Comparison of ENCODE assay signal across 18 mouse cellular contexts in the genomic region with DNA sequence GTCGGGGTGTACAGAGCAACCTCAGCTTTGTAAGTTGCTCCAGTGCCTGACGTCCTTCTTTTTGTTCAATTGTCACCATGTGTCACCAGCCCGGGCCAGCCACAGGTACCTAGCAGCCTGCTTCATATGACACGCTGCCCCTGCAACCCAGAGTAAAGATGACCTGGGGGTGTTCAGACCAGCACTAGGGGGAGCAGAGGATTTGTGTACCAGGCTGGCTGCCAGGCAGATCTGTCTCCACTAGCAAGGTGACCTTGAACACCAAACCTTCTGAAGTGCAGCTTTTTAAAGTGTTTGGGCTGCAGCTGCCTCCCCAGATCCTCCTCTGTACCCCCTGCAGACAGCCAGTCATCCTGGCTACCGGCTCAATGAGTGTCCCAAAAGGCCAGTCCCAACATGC. TPM values are rescaled to one million over a fixed set of nuclear protein-coding genes. Genes with fewer than 3 reads are reported as not detected.
DNase-seq lines count a peak whose midpoint lies in the region; ATAC-seq and TF ChIP-seq lines count a peak whose summit lies in the region.
"Had no signal": no experiment of that assay in that cellular context is flagged by ENCODE, and none has a peak within 500 bp of the region (broad histone marks: within the 10 kb centered on the region; RNA-seq: fewer than 3 reads in every experiment).

No protein-coding gene starts in this region.

- H3K27me3 ChIP-seq in heart, embryonic 11.5 days (ENCODE audit: control insufficient read depth, insufficient read depth, low read length): no peaks in the 10 kb centered on the region
- no peaks in the 10 kb centered on the region for H3K27me3 ChIP-seq in heart, adult 2 months (ENCODE audit: control insufficient read depth, insufficient read depth, low read length)
- H3K27me3 ChIP-seq in kidney, embryonic 15.5 days: no peaks in the 10 kb centered on the region
- no peaks in the 10 kb centered on the region for H3K27me3 ChIP-seq in intestine, embryonic 15.5 days (replicated peaks)
- H3K27me3 ChIP-seq: embryonic facial prominence, embryonic 13.5 days; forebrain, embryonic 13.5 days had no signal

- 0 out of 2 replicates have a peak overlapping the region, but pooled peaks have one; percentile 6 for H3K4me2 ChIP-seq in heart, embryonic 11.5 days
- H3K4me2 ChIP-seq in kidney, embryonic 15.5 days: no peak overlapping the region
- peak overlapping the region; percentile 24; the same call in 1 of the 2 replicates for H3K4me2 ChIP-seq in intestine, embryonic 15.5 days (replicated peaks)
- H3K4me2 ChIP-seq: embryonic facial prominence, embryonic 13.5 days; forebrain, embryonic 13.5 days; liver, embryonic 11.5 days had no signal

- H3K4me1 ChIP-seq in heart, embryonic 11.5 days (ENCODE audit: control insufficient read depth, insufficient read depth, low read length): peaks cover 31% of the 10 kb centered on the region
- H3K4me1 ChIP-seq in heart, adult 2 months (ENCODE audit: control insufficient read depth, insufficient read depth, low read length): no peaks in the 10 kb centered on the region
- peaks cover 34% of the 10 kb centered on the region for H3K4me1 ChIP-seq in kidney, embryonic 15.5 days
- peaks cover 9% of the 10 kb centered on the region; the same call in 1 of the 2 replicates for H3K4me1 ChIP-seq in intestine, embryonic 15.5 days (replicated peaks)

- intact Hi-C loops in heart, adult 2 months (cut with DNase I): no loop called here

- H3K9me3 ChIP-seq in heart, embryonic 11.5 days (replicated peaks; ENCODE audit: control insufficient read depth, low read length): no peaks in the 10 kb centered on the region
- H3K9me3 ChIP-seq in kidney, embryonic 15.5 days (replicated peaks): no peaks in the 10 kb centered on the region
- no peaks in the 10 kb centered on the region for H3K9me3 ChIP-seq in intestine, embryonic 15.5 days
- H3K9me3 ChIP-seq: embryonic facial prominence, embryonic 13.5 days had no signal

- peak overlapping the region; percentile 39; the same call in 1 of the 2 replicates for H3K9ac ChIP-seq in heart, embryonic 11.5 days (ENCODE audit: low read depth, low read length)
- no peak overlapping the region for H3K9ac ChIP-seq in heart, adult 2 months (ENCODE audit: low read depth, low read length)
- H3K9ac ChIP-seq in kidney, embryonic 15.5 days: no peak overlapping the region
- no peak overlapping the region for H3K9ac ChIP-seq in intestine, embryonic 15.5 days
- H3K9ac ChIP-seq: embryonic facial prominence, embryonic 13.5 days; forebrain, embryonic 13.5 days had no signal

- no peaks in the 10 kb centered on the region for H3K36me3 ChIP-seq in heart, embryonic 11.5 days (ENCODE audit: control insufficient read depth, insufficient read depth, low read length)
- no peaks in the 10 kb centered on the region for H3K36me3 ChIP-seq in heart, adult 2 months (ENCODE audit: control insufficient read depth, insufficient read depth, low read length)
- no peaks in the 10 kb centered on the region for H3K36me3 ChIP-seq in kidney, embryonic 15.5 days
- no peaks in the 10 kb centered on the region for H3K36me3 ChIP-seq in intestine, embryonic 15.5 days
- H3K36me3 ChIP-seq: embryonic facial prominence, embryonic 13.5 days had no signal

- no peak overlapping the region for H3K4me3 ChIP-seq in heart, embryonic 11.5 days (ENCODE audit: low read depth, low read length)
- no peak overlapping the region for H3K4me3 ChIP-seq in heart, adult 2 months
- H3K4me3 ChIP-seq in kidney, embryonic 15.5 days (replicated peaks): no peak overlapping the region
- H3K4me3 ChIP-seq in intestine, embryonic 15.5 days (replicated peaks): no peak overlapping the region
- H3K4me3 ChIP-seq: embryonic facial prominence, embryonic 13.5 days; forebrain, embryonic 13.5 days had no signal

- no peak for TF ChIP-seq EP300 in heart, adult 2 months (IDR thresholded peaks at IDR 0.05; ENCODE audit: insufficient read depth, low read depth, low read length)

- no peak for ATAC-seq in heart, embryonic 11.5 days (replicated peaks; ENCODE audit: insufficient number of reproducible peaks, low FRiP score, low TSS enrichment)
- no peak; the same call in 1 of the 2 replicates for ATAC-seq in kidney, embryonic 15.5 days (replicated peaks; ENCODE audit: low FRiP score)
- ATAC-seq in intestine, embryonic 15.5 days: no peak; the same call in 1 of the 2 replicates
- ATAC-seq: activated CD4-positive, CD25-positive, alpha-beta regulatory T cell, adult 4 months; forebrain, embryonic 13.5 days had no signal

- TF ChIP-seq POLR2A in heart, adult 2 months (IDR thresholded peaks at IDR 0.05; ENCODE audit: insufficient read depth, low read depth, low read length): no peak

- no peaks in the 10 kb centered on the region for H3K79me2 ChIP-seq in heart, adult 2 months (replicated peaks; ENCODE audit: control insufficient read depth, insufficient read depth, low read length)

- no peak for TF ChIP-seq CTCF in heart, adult 2 months (IDR thresholded peaks at IDR 0.05)

- H3K27ac ChIP-seq in heart, embryonic 11.5 days (ENCODE audit: low read depth, low read length): peak overlapping the region; percentile 54
- no peak overlapping the region for H3K27ac ChIP-seq in heart, adult 2 months
- H3K27ac ChIP-seq in kidney, embryonic 15.5 days: peak overlapping the region; percentile 57; the same call in 1 of the 2 replicates
- H3K27ac ChIP-seq in intestine, embryonic 15.5 days: peak overlapping the region; percentile 91
- H3K27ac ChIP-seq: embryonic facial prominence, embryonic 13.5 days; forebrain, embryonic 13.5 days had no signal

- no peak for DNase-seq in heart, adult 2 months
- DNase-seq in kidney, postnatal 14 days: no peak
- peak; percentile 23 for DNase-seq in ES-CJ7 (ENCODE audit: low read depth, low spot score)
- DNase-seq in layer of hippocampus, adult 9-10 months (ENCODE audit: low spot score): no peak
- no peak for DNase-seq in layer of hippocampus, adult 18-20 months (ENCODE audit: low spot score in 2 of 2)
- DNase-seq: cerebellum, postnatal 36 days; gastrocnemius, postnatal 10 days; lung, postnatal 4 days; spleen, adult 18-20 months; thymus, adult 18-20 months had no signal

- 34% methylated on average over 5 of the region's 5 CpGs for WGBS in heart, embryonic 11.5 days (ENCODE audit: insufficient replicate concordance)
- WGBS in heart, adult 2 months: 68% methylated on average over 5 of the region's 5 CpGs
- WGBS in kidney, embryonic 15.5 days: 37% methylated on average over 5 of the region's 5 CpGs
- 37% methylated on average over 5 of the region's 5 CpGs for WGBS in intestine, embryonic 15.5 days

RNA-seq across cellular contexts. Expression of a gene that starts 9.0 kb away (rescaled TPM):
- polyA plus RNA-seq in heart, embryonic 11.5 days (2014; fragmentation: Nextera tagmentation; extraction: Ambion mirVana): 4.1 and 5.1 TPM in 2 replicates
- total RNA-seq in heart, adult 2 months (2021): 10 to 100 TPM; 11.1 to 11.7 TPM
- 5.9 and 6.6 TPM in 2 replicates for polyA plus RNA-seq in heart, adult 2 months (2012; rRNA removed)
- 13.8 and 14.5 TPM in 2 replicates for polyA plus RNA-seq in kidney, embryonic 15.5 days (2015; fragmentation: Nextera tagmentation; extraction: Ambion mirVana)
- polyA plus RNA-seq in intestine, embryonic 15.5 days (2015; fragmentation: Nextera tagmentation; extraction: Ambion mirVana): 18.2 and 19.7 TPM in 2 replicates
- 1 to 10 TPM; 5.0 to 5.4 TPM for total RNA-seq in layer of hippocampus, adult 18-20 months (2021)

RNA-seq across cellular contexts. Expression of a gene that starts 52.5 kb away (rescaled TPM):
- not detected in 2 replicates for polyA plus RNA-seq in heart, embryonic 11.5 days (2014; fragmentation: Nextera tagmentation; extraction: Ambion mirVana)
- not detected for total RNA-seq in heart, adult 2 months (2021)
- polyA plus RNA-seq in heart, adult 2 months (2012; rRNA removed): 1.3 TPM in 1 of 2 replicates, not detected in the other
- polyA plus RNA-seq in kidney, embryonic 15.5 days (2015; fragmentation: Nextera tagmentation; extraction: Ambion mirVana): 0.40 TPM in 1 of 2 replicates, not detected in the other
- polyA plus RNA-seq in intestine, embryonic 15.5 days (2015; fragmentation: Nextera tagmentation; extraction: Ambion mirVana): 2.6 and 4.0 TPM in 2 replicates
- total RNA-seq in layer of hippocampus, adult 18-20 months (2021): 1 to 10 TPM; 2.1 to 3.8 TPM
- total RNA-seq: gastrocnemius, postnatal 10 days had no signal
- polyA plus RNA-seq: C2C12; liver, embryonic 11.5 days had no signal
